Mouse (Mus musculus) lung, postnatal 4 days (tissue): ENCODE measurements around the gene Adcy6.
"Not testable (repeated sequence)": the region's sequence is repeated elsewhere in the genome, so short reads cannot be mapped to it uniquely, and the experiment has no call there.

Experiments used
- DNase-seq, 2 experiments: peaks; one replicate each; pipeline ENCODE4 v3.0.0; 2021

Gene Adcy6

GRCm38 (mm10) chr15:98600036-98600709, 9.7 kb downstream of the Adcy6 start:
- no peak for DNase-seq

GRCm38 (mm10) chr15:98596609-98597008, 13.3 kb downstream of the Adcy6 start:
- no peak for DNase-seq

GRCm38 (mm10) chr15:98595049-98595448, 14.8 kb downstream of the Adcy6 start:
- no peak for DNase-seq

DNA sequence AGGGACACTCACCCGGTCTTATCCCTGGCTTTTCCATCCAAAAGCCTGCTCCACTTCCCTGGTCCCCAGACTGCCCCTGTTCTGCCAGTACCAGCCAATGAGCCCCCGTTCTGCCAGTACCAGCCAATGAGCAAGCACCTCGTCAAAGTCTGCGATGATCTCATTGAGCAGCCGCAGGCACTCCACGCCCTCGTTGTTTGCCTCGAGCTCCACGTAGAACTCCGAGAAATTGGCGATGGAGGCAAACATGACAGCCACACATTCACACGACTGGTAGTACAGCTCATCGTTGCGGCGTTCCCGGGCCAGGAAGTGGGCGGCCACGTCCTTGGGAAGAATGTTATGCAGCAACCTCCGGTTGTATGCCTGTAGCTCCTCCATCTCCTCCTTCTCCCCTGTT, 15.7 kb downstream of the Adcy6 start:
- no peak for DNase-seq

DNA sequence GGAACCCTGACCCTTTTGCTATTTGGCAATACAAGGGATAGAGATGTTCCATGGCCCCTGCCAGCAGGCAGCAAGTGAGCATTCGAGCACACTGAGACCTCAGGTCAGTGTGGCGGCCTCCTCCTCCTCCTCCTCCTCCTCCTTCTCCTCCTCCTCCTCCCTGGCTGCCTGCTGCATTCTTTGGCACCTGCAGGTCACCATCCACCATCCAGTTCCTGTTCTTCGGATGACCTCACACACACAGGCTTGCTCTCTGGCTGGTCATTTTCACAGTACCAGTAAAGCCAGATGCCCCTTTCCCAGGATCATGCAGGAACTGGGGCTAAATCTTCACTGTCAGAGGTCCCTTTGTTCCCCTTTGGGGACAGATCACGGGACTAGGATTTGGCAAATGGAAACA, 18.5 kb downstream of the Adcy6 start:
- no peak for DNase-seq

DNA sequence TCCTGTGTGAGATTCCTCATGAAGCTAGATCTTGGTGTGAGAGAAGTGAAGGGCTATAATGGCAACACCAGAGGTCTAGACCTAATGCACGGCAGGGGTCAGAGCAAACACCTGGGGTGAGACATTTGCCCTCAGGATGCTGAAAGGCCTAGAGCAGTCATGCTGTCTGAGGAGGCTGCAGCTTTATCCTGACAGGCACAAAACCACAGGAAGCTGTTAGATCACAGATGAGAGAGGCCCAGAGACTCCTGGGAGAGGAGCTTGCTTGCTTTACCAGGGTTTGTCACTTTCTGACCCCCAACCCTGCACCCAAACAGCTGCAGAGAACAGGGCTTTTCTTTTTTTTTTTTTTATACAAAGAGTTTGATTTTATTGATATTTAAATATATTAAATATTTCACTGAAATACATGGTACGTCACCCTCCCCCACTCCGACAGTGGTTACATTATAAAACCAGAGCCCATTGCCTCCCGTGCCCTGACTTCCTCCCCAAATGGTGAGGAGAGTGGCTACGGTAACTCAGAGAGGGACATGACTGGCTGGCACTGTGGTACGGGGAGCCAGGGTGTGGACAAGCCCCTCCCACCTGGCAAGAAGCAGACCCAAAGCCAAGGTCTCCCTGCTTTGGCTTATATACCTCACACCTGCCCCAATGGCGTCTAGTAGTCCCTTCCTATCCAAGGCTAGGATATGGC, 20.1 kb downstream of the Adcy6 start:
- DNase-seq: no peak

DNA sequence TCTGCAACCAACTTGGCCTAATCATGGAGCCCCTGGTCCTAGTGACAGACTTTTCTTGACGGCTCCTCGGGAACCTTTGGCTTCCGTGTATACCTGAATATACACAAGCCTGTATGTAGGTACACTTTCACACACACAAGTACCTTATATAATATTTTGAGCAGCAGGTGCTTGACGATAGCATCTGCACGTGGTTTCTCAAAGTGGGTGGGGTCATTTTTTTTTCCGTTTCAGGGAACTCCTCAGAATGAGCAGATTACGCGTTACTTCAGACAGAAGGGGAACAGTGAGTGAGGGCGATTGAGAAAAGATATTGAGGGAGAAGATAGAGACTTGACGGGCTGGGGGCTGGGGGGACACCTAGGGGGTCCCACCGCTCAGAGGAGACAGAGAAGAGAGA, 22.1 kb downstream of the Adcy6 start:
- no peak for DNase-seq

- not testable (repeated sequence) for DNase-seq
Observed at GRCm38 (mm10) chr15:98586141-98586540, 23.7 kb downstream of the Adcy6 start.

- DNase-seq: no peak
Observed at GRCm38 (mm10) chr15:98585421-98585820, 24.5 kb downstream of the Adcy6 start.

- DNase-seq: no peak
Observed at GRCm38 (mm10) chr15:98582996-98583395, 26.9 kb downstream of the Adcy6 start.

- no peak for DNase-seq
Observed at GRCm38 (mm10) chr15:98582410-98582809, 27.5 kb downstream of the Adcy6 start.

DNA sequence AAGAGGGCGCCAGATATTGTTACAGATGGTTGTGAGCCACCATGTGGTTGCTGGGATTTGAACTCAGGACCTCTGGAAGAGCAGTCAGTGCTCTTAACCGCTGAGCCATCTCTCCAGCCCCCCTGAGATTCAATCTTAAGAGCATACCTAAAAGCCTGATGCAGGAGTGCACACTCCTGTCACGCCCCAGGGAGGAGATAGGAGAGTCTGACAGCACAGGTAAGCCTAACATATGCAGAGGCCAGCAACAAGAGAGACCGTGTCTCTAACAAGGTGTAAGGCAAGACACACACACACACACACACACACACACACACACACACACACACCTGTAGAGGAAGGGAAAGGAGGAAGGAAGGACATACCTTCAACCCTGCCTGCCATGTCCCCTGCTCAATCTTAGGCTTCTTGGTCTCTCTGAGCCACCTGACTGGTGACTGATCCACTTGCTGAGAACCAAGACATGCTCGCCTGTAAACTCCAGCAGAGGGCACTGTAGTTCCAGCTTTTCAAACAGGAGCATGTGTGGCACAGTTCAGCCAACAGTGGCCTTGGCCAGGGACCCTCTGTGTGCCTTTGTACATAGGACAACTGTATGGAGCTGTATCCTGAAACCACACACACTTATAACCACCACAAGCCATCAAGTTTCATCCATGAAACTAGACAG, 29.9 kb downstream of the Adcy6 start:
- peak; percentile 76 to 85 for DNase-seq

DNA sequence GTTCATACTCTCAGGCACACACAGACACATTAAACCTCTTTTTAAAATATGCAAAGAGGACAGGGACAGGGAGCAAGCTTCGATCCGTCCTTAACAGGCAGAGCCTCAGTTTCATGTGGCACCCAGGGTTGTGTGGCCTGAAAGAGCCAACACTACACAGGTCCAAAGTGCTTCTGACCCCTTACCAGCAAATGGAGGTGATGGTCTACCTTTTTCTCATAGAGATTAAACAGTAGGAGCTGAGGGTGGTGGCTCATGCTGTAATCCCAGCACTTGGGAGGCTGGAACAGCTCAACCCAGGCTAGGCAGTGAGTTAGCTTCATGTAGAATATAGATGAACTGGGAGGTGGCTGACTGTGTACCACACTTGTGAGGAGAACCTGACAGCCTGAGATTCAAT, 30.6 kb downstream of the Adcy6 start:
- DNase-seq: no peak

DNA sequence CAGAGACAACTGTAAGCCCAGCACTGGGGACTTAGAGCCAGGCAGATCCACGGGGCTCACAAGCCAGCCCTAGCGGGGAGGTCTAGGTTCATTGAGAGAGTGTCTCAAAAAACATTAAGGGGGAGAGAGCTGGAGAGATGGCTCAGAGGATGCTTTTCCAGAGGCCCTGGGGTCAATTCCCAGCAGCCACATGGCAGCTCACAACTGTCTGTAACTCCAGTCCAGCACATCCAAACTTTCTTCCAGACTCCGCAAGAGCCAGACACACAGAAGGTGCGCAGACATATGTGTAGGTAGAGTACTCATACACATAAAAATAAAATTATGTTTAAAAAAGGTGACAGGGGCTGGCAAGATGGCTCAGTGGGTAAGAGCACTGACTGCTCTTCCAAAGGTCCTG, 36.6 kb downstream of the Adcy6 start:
- no peak for DNase-seq

DNA sequence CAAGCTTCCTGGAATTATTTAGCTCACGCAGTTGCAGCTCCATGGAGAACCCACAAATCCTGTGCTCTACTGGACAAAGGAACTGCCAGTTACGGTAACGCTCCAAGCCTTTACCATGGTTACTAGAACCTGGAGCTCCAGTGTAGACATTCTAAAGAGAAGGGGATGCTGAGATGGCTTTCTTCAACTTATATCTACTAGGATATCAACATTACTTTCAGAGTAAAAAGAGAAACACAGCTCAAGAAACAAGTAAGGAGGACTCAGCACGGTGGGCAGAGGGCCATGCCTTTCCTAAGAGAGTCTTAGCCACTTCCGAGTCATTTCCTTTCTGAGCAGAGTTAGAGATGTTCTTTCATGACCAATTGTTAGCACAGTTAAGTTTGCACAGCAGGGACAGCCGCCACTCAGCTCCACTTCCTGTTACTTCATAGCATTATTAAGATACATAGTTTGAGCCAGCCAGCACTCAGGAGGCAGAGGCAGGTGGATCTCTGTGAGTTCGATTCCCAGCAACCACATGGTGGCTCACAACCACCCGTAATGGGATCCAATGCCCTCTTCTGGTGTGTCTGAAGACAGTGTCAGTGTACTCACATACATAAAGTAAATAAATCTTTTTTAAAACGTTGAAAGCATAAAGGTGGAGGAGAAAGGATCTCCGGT, 38.9 kb downstream of the Adcy6 start, which contains the start of the genes Ccnt1 and 4930415O20Rik:
Gene Ccnt1 (minus strand): TSS at position 51 of the 666 bp plus-strand sequence.
Gene 4930415O20Rik (plus strand): TSS at position 132 of the 666 bp plus-strand sequence.
- no peak for DNase-seq

GRCm38 (mm10) chr15:98569795-98570365, 40.0 kb downstream of the Adcy6 start:
- no peak for DNase-seq

GRCm38 (mm10) chr15:98569216-98569615, 40.7 kb downstream of the Adcy6 start:
- DNase-seq: no peak

DNA sequence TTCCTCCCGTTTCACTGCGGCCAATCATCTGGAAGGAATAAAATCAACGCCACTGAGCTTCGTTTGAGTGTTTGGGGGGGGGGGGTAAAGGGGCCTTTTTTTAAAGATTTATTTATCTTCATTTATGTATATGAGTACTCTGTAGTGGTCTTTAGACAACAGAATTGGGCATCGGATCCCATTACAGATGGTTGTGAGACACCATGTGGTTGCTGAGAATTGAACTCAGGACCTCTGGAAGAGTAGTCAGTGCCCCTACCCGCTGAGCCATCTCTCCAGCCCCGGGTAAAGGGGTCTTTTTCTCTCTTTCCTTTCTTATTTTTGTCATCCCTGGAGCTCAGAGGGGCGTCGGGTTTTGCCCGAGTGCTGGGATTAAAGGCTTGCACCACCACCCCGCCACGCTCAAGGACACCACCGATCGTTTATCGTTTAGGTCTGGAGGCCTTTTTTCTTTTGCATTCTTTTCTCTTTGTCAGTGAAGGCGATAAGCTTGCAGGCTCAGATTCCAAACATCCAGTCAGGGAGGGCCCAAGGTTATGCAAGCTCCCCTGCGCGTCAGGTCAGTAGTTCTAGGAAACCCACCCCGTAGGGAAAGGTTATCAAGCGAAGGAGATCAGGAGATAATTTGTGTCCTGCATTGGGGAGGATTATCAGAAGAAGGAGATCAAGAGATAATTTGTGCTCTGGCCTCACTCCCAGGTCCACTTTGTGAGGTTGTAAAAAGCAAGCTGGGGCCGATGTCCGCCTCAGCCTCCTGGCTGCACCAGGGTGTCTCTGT, 41.4 kb downstream of the Adcy6 start:
- DNase-seq: peak in 1 of 2 experiments; percentile 15

DNA sequence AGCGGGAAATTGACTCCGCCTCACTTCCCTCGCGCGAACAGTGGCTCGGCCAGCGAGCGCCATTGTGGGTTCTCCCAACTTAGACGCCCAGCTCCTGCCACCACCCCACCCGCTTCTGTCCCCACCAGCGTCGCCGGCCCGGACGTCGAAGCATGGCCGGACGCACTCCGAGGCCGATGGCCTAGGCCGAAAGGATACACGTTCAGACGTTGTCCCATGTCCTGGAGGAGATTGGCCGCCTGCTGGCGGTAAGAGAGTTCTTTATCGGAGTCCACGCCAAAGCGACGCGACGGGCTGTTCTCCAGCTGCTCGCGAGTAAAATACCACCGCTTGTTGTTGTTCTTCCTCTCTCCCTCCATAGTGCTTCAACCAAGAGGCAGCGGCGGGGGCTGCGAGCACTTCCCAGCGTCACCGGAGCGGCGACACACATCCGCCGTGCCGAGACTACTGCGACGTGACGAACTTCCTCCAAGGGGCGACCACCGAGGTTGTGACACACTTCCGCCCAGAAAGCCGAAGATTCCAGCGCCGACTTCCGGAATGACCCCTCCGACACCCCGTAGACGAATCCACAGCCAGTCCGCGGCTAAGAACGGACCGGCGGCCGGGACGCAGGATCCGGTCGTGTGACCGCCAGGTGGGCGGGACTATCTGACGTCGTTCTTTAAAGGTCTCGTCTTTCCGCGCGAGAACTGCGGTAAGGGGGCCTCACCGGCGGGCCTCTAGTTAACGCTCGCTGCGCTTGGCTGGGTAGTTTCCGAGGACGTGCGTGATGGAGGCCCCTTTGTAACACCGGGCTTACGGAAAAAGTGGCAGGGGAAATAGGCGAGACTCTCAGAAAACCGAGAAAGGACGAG, 42.4 kb downstream of the Adcy6 start:
- peak; percentile 100 for DNase-seq

GRCm38 (mm10) chr15:98566973-98567277, 43.0 kb downstream of the Adcy6 start:
- DNase-seq: no peak

DNA sequence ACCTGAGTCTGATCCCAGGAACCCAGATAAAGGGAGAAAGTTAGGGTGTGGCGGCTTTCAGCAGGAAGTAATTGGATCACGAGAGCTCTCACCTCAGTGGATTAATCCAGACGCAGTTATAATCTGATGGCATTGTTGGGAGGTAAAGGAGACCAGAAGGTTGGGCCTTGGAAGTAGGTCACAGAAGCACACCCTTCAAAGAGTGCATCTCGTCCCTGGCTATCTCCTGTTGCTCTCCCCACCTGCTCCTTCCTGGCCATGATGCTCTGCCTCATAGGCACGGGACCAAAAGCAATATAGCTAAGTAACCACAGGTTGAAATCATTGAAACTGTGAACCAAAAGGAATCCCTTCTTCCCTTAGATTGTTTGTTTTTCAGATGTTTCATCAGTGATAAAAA, 52.7 kb downstream of the Adcy6 start:
- no peak for DNase-seq
